Mouse (Mus musculus) adrenal gland, postnatal 0 days (tissue): Measurements from ENCODE around the gene Vmn1r38. TPM values are rescaled to one million over a fixed set of nuclear protein-coding genes. Genes with fewer than 3 reads are reported as not detected.

Source experiments
- polyA plus RNA-seq: library from polyadenylated mRNA; unstranded; fragments of >200 nt; fragmentation: Nextera tagmentation; extraction: Ambion mirVana; gene quantifications from 2 replicates; pipeline ENCODE4 v1.2.1, GENCODE M21; 2015

Vmn1r38 gene
- polyA plus RNA-seq, result not detected in 2 replicates

GRCm38 (mm10) chr6:66782527-66782926 lies at the start of gene Vmn1r38:
Vmn1r38 (minus strand) TSS chr6:66782627.

GRCm38 (mm10) chr6:66810509-66810908 lies 28.1 kb upstream of the Vmn1r38 start, which contains the start of gene Vmn1r39:
Vmn1r39 (minus strand) TSS chr6:66810609.

GRCm38 (mm10) chr6:66729082-66729481 lies 53.3 kb downstream of the Vmn1r38 start, which contains the start of gene Vmn1r37:
Vmn1r37 (plus strand) TSS chr6:66729382.

Other genes with a start within 250 kb of the Vmn1r38 start
- gene Mad2l1, start 247.2 kb downstream of the Vmn1r38 start, polyA plus RNA-seq, result 59.3 and 62.5 TPM in 2 replicates
- not detected in 2 replicates for gene Vmn1r32, start 222.5 kb downstream of the Vmn1r38 start, polyA plus RNA-seq
- gene Vmn1r33, start 164.3 kb downstream of the Vmn1r38 start, polyA plus RNA-seq, result not detected in 2 replicates
- gene Vmn1r34, start 138.7 kb downstream of the Vmn1r38 start, polyA plus RNA-seq, result not detected in 2 replicates
- not detected in 2 replicates for gene Vmn1r35, start 96.7 kb downstream of the Vmn1r38 start, polyA plus RNA-seq
- gene Vmn1r36, start 63.5 kb downstream of the Vmn1r38 start, polyA plus RNA-seq, result not detected in 2 replicates
- gene Vmn1r37, start 53.2 kb downstream of the Vmn1r38 start, polyA plus RNA-seq, result not detected in 2 replicates
- not detected in 2 replicates for gene Vmn1r39, start 28.0 kb upstream of the Vmn1r38 start, polyA plus RNA-seq
- 47.7 and 61.6 TPM in 2 replicates for gene Gng12, start 113.8 kb upstream of the Vmn1r38 start, polyA plus RNA-seq